Mouse (Mus musculus) midbrain, embryonic 11.5 days (tissue): ENCODE data around the gene Hist1h2ba. TPM values are rescaled to one million over a fixed set of nuclear protein-coding genes. Genes with fewer than 3 reads are reported as not detected.

Experiments
- ATAC-seq: fragments of 200-750 bp; cut with Nextera tagmentation; 2 replicates; pipeline ENCODE4 v1.8.0; 2017; ENCODE audit warnings: moderate TSS enrichment, moderate library complexity; ENCODE audit not compliant: low FRiP score
- DNase-seq: peaks from one replicate; pipeline ENCODE4 v3.0.0; 2015; ENCODE audit warnings: low spot score; ENCODE audit errors: missing footprints
- H3K27ac ChIP-seq: fragments of 300-500 bp; sonication (generic); 2 replicates; pipeline ENCODE4 v1.5.1; 2014; ENCODE audit warnings: low read depth, low read length
- H3K27me3 ChIP-seq: fragments of 300-500 bp; sonication (generic); 2 replicates; pipeline ENCODE4 v1.6.1; 2014; ENCODE audit warnings: mild to moderate bottlenecking, low read length, moderate library complexity, mixed read lengths; ENCODE audit not compliant: control insufficient read depth, insufficient read depth
- H3K36me3 ChIP-seq: fragments of 300-500 bp; sonication (generic); 2 replicates; pipeline ENCODE4 v1.6.1; 2014; ENCODE audit warnings: mild to moderate bottlenecking, low read length, moderate library complexity, mixed read lengths; ENCODE audit not compliant: control insufficient read depth, insufficient read depth
- H3K4me1 ChIP-seq: fragments of 300-500 bp; sonication (generic); 2 replicates; pipeline ENCODE4 v1.6.1; 2014; ENCODE audit warnings: low read length; ENCODE audit not compliant: control insufficient read depth, insufficient read depth
- H3K4me2 ChIP-seq: fragments of 300-500 bp; sonication (generic); 2 replicates; pipeline ENCODE4 v1.6.1; 2014; ENCODE audit warnings: mild to moderate bottlenecking, moderate library complexity
- H3K4me3 ChIP-seq: fragments of 300-500 bp; sonication (generic); 2 replicates; pipeline ENCODE4 v1.5.1; 2014; ENCODE audit warnings: low read depth, low read length
- H3K9ac ChIP-seq: fragments of 300-500 bp; sonication (generic); 2 replicates; pipeline ENCODE4 v1.6.1; 2014; ENCODE audit warnings: low read length
- H3K9me3 ChIP-seq: fragments of 300-500 bp; sonication (generic); 2 replicates; pipeline ENCODE4 v1.6.1; 2016; ENCODE audit warnings: low read length; ENCODE audit not compliant: control insufficient read depth
- WGBS: fragments of 180-500 bp; shearing (Covaris S2); extraction: QIAGEN DNeasy Blood & Tissue Kit; methylation state at CpG from one replicate; pipeline ENCODE4 v1.1.7; 2014; 5-methylcytosine and 5-hydroxymethylcytosine counted together
- microRNA-seq: library from miRNA; unstranded; fragments of <30 nt; microRNA quantifications from one replicate; pipeline ENCODE4, GENCODE M21; 2017
- polyA plus RNA-seq: library from polyadenylated mRNA; unstranded; fragments of >200 nt; fragmentation: Nextera tagmentation; extraction: Ambion mirVana; gene quantifications from 2 replicates; pipeline ENCODE4 v1.2.1, GENCODE M21; 2014

Hist1h2ba gene
- polyA plus RNA-seq, 1 experiment from 2014 or later = not detected

DNA sequence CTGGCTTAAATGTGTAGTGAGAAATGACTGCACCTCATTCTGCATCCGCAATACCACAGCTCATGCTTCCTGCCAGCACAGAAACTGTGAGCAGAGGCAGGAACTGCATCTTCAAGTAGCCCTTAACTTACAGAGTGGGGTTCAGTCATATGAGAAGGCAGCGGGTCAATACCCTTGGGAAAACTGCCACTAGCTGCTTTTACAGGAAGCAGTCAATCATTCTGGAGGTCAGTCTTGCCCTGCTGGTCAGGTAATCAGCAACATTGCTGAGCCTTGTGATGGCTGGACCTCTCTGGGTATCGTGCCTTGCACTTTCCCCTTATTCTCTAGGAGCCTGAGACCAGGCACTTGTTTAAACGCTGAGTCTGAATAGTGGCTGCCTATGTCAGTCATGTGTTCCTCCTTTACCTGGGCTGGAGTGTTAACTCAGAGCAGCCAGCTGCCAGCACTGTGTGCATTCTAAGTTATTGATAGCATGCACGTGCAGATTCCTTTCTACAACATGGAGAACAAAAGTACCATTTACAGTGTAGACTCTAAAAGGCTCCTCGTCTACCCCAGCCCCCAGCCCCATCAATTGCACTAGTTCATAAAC is 44.8 kb downstream of the Hist1h2ba start:
- H3K4me2 ChIP-seq = no peak overlapping the region
- peaks cover 7% of the 10 kb centered on the region; the same call in 1 of the 2 replicates for H3K4me1 ChIP-seq
- DNase-seq (no peak), ATAC-seq (no peak)
- H3K9me3 ChIP-seq = no peaks in the 10 kb centered on the region
- no peak overlapping the region for H3K27ac ChIP-seq
- no peak overlapping the region for H3K9ac ChIP-seq
- H3K27me3 ChIP-seq = no peaks in the 10 kb centered on the region
- H3K36me3 ChIP-seq = no peaks in the 10 kb centered on the region
- WGBS = 79% methylated on average over 6 of the region's 6 CpGs
- no peak overlapping the region for H3K4me3 ChIP-seq

GRCm38 (mm10) chr13:23887026-23887725 is 46.8 kb downstream of the Hist1h2ba start:
- ATAC-seq (no peak), DNase-seq (no peak)
- H3K4me1 ChIP-seq = no peaks in the 10 kb centered on the region
- H3K27ac ChIP-seq = no peak overlapping the region
- no peak overlapping the region for H3K4me3 ChIP-seq
- H3K36me3 ChIP-seq = no peaks in the 10 kb centered on the region
- no peak overlapping the region for H3K4me2 ChIP-seq
- WGBS = 86% methylated on average over 3 of the region's 3 CpGs
- H3K9ac ChIP-seq = no peak overlapping the region
- H3K27me3 ChIP-seq = no peaks in the 10 kb centered on the region
- no peaks in the 10 kb centered on the region for H3K9me3 ChIP-seq

GRCm38 (mm10) chr13:23885540-23885939 is 48.4 kb downstream of the Hist1h2ba start:
- Histone ChIP-seq H3K4me1 (no peaks in the 10 kb centered on the region), H3K9ac (no peak overlapping the region), H3K27me3 (no peaks in the 10 kb centered on the region), H3K36me3 (no peaks in the 10 kb centered on the region), H3K27ac (no peak overlapping the region), H3K4me3 (no peak overlapping the region), H3K9me3 (no peaks in the 10 kb centered on the region), H3K4me2 (no peak overlapping the region)
- WGBS = 36% methylated on average over 2 of the region's 2 CpGs
- peak; percentile 42; the same call in 1 of the 2 replicates for ATAC-seq
- DNase-seq = no peak

Small RNAs within 50 kb of the gene (microRNA-seq; reads per million reads assigned to microRNA genes)
- not detected for gene Gm44344

Other genes starting within 250 kb of the Hist1h2ba start
- 25.3 and 25.7 TPM in 2 replicates for gene Hist1h2bc, start 250.0 kb downstream of the Hist1h2ba start, polyA plus RNA-seq
- gene Hist1h1t, start 238.3 kb downstream of the Hist1h2ba start, polyA plus RNA-seq = not detected in 2 replicates
- gene Hist1h4c, start 235.7 kb downstream of the Hist1h2ba start, polyA plus RNA-seq = 5.3 and 6.4 TPM in 2 replicates
- 2.7 and 3.3 TPM in 2 replicates for gene Hfe, start 223.3 kb downstream of the Hist1h2ba start, polyA plus RNA-seq
- gene Hist1h1c, start 195.3 kb downstream of the Hist1h2ba start, polyA plus RNA-seq = 13.5 and 14.0 TPM in 2 replicates
- 8.6 and 9.2 TPM in 2 replicates for gene Hist1h3c, start 188.6 kb downstream of the Hist1h2ba start, polyA plus RNA-seq
- 2.1 and 2.4 TPM in 2 replicates for gene Hist1h2bb, start 187.4 kb downstream of the Hist1h2ba start, polyA plus RNA-seq
- 42.8 and 57.5 TPM in 2 replicates for gene Hist1h2ab, start 183.0 kb downstream of the Hist1h2ba start, polyA plus RNA-seq
- gene Hist1h3b, start 181.9 kb downstream of the Hist1h2ba start, polyA plus RNA-seq = 7.5 and 13.2 TPM in 2 replicates
- 3.9 and 5.5 TPM in 2 replicates for gene Hist1h4b, start 177.1 kb downstream of the Hist1h2ba start, polyA plus RNA-seq
- 0.49 and 0.55 TPM in 2 replicates for gene Hist1h4a, start 172.9 kb downstream of the Hist1h2ba start, polyA plus RNA-seq
- gene Hist1h3a, start 171.8 kb downstream of the Hist1h2ba start, polyA plus RNA-seq = 3.0 and 5.1 TPM in 2 replicates
- gene Hist1h1a, start 170.5 kb downstream of the Hist1h2ba start, polyA plus RNA-seq = 3.5 and 3.7 TPM in 2 replicates
- gene Trim38, start 164.2 kb downstream of the Hist1h2ba start, polyA plus RNA-seq = not detected in 2 replicates
- gene Slc17a2, start 127.2 kb downstream of the Hist1h2ba start, polyA plus RNA-seq = not detected in 2 replicates
- gene Slc17a3, start 94.7 kb downstream of the Hist1h2ba start, polyA plus RNA-seq = not detected in 2 replicates
- gene Slc17a1, start 66.4 kb downstream of the Hist1h2ba start, polyA plus RNA-seq = 0.08 TPM in 1 of 2 replicates, not detected in the other
- gene Slc17a4, start 19.1 kb downstream of the Hist1h2ba start, polyA plus RNA-seq = not detected in 2 replicates
- not detected in 2 replicates for gene Hist1h2aa, start 306 bp upstream of the Hist1h2ba start, polyA plus RNA-seq
- gene Scgn, start 57.1 kb upstream of the Hist1h2ba start, polyA plus RNA-seq = 0.56 TPM in 1 of 2 replicates, not detected in the other